Mouse (Mus musculus) cerebellum, postnatal 10 days (tissue): Measurements from ENCODE around the gene Btg1.

Source experiments
- DNase-seq, 2 experiments: peaks; one replicate each; pipeline ENCODE4 v3.0.0; 2021; ENCODE audit warnings: mixed read lengths in 2 of 2

The Btg1 gene

GRCm38 (mm10) chr10:96632271-96633144, 15.7 kb downstream of the Btg1 start:
- no peak for DNase-seq

GRCm38 (mm10) chr10:96633145-96633516, 16.3 kb downstream of the Btg1 start:
- DNase-seq: no peak

- DNase-seq: no peak
These were observed 18.7 kb downstream of the Btg1 start for GRCm38 (mm10) chr10:96635472-96635871.

- no peak for DNase-seq
These were observed 21.7 kb downstream of the Btg1 start for GRCm38 (mm10) chr10:96638477-96638876.

GRCm38 (mm10) chr10:96642014-96642413, 25.2 kb downstream of the Btg1 start:
- DNase-seq: no peak

- no peak for DNase-seq
These were observed 25.9 kb downstream of the Btg1 start for GRCm38 (mm10) chr10:96642751-96643150.

- DNase-seq: no peak
These were observed 28.4 kb downstream of the Btg1 start for GRCm38 (mm10) chr10:96645183-96645582.

- DNase-seq: peak; percentile 84 to 91
These were observed 29.4 kb downstream of the Btg1 start for GRCm38 (mm10) chr10:96646024-96646866.

GRCm38 (mm10) chr10:96646867-96647462, 30.2 kb downstream of the Btg1 start:
- DNase-seq: peak; percentile 53 to 58

- peak; percentile 79 to 87 for DNase-seq
These were observed 31.4 kb downstream of the Btg1 start for GRCm38 (mm10) chr10:96648161-96648561.

- DNase-seq: no peak
These were observed 32.7 kb downstream of the Btg1 start for GRCm38 (mm10) chr10:96649524-96649923.

GRCm38 (mm10) chr10:96652372-96652771, 35.6 kb downstream of the Btg1 start:
- DNase-seq: no peak

GRCm38 (mm10) chr10:96653030-96653429, 36.2 kb downstream of the Btg1 start:
- no peak for DNase-seq

GRCm38 (mm10) chr10:96654079-96654478, 37.3 kb downstream of the Btg1 start:
- DNase-seq: no peak

- no peak for DNase-seq
These were observed 37.8 kb downstream of the Btg1 start for GRCm38 (mm10) chr10:96654576-96654975.

- no peak for DNase-seq
These were observed 38.3 kb downstream of the Btg1 start for GRCm38 (mm10) chr10:96655066-96655465.

- DNase-seq: no peak
These were observed 39.4 kb downstream of the Btg1 start for GRCm38 (mm10) chr10:96656176-96656575.

- DNase-seq: peak; percentile 68 to 84
These were observed 42.1 kb downstream of the Btg1 start for GRCm38 (mm10) chr10:96658906-96659305.

GRCm38 (mm10) chr10:96660280-96660985, 43.6 kb downstream of the Btg1 start:
- peak in 1 of 2 experiments; percentile 21 for DNase-seq

GRCm38 (mm10) chr10:96662976-96663375, 46.2 kb downstream of the Btg1 start:
- DNase-seq: peak in 1 of 2 experiments; percentile 37

GRCm38 (mm10) chr10:96663739-96664430, 47.1 kb downstream of the Btg1 start:
- no peak for DNase-seq
